Mouse (Mus musculus) right cerebral cortex, adult 18-20 months (tissue): ENCODE measurements around the gene Clec3a.

Experiments used
- DNase-seq: peaks from one replicate; pipeline ENCODE4 v3.0.0; 2022; ENCODE audit warnings: mixed read lengths

The Clec3a gene

DNA sequence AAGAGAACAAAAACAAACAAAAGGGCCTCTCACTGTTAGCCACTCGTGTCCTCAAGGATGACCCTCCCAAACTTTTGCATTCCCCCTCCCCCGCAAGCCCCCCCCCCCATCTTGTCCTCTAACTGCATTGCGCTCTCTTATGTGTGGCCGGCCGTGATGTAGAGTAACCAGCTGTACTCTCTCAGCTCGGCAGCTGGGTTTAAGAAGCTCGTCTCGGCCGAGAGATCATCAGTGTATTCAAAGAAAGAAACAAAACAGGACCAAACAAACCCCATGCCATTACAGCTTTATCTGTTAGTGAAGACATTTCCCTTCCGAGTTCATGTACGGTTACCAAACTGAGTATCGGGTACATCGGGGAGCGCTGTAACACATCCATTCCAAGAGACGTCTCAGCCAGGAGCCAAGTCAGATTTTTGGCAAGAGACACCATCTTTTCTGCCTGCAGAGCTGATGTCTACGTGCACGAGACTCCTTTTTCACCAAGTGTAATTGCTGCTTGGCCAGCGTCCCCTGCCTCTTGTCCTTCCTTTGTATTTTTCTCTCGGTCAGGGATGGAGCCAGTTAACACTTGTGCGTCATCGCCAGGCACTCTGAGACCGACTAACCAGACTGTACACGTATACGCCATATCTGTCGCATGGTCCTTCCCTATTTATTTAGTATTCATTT, 40.4 kb downstream of the Clec3a start:
- no peak for DNase-seq

DNA sequence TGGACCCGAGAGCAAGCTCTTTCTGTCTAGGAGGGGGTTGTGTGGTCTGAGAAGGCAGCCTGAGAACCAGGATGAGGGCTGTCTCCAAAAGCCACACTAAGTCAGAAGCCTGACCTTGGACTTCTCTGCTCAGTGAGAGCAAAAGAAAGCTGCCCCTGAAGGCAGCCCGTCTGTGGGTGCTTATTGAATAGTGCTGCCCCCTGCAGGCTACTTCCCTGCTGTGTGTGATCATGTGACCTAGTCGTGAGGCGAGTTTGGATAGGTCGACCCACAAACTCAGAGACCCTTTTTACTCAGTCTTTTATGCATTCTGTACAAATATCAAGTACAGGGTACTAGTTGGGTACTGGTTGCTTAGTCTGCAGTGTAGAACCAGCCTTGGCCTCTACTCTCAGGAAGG, 42.7 kb downstream of the Clec3a start:
- no peak for DNase-seq

DNA sequence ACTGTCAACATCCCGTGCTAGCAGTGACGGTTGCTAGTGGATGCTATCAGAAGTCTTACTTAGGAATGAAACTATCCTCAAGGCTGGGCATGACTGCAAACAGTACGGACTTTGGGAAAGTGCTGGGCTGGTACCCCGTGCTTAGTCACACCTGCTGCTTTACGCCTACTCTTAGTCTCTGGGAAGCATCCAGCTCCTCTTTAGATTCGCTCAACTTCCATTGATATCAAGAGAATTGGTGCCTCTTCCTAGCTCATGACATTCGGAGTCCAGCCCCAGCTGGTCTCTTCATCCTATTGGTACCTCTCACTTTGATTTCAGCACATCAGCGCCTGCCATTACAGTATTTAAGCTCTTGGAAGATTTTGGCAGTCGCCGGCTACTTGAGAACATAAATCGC, 44.7 kb downstream of the Clec3a start:
- DNase-seq, result no peak

DNA sequence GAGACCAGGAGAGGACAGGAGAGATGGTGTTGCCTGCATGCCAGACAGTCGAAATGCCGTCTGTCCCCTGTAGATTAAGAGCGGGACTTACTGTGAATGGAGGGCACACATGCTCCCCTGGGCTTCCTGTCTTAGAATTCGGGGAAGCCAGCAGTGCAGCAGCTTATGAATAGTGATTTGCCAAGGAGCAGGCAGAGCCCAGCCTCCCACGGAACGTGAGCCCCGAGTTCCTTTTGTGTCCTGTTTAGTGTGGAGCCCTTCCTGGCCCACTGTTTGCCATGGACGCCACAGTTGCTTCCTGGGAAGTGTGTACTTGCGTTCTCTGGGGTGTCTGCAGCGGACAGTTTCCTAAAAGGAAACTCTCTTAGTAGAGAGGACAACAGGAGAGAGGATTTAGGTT, 45.4 kb downstream of the Clec3a start:
- DNase-seq, result no peak

DNA sequence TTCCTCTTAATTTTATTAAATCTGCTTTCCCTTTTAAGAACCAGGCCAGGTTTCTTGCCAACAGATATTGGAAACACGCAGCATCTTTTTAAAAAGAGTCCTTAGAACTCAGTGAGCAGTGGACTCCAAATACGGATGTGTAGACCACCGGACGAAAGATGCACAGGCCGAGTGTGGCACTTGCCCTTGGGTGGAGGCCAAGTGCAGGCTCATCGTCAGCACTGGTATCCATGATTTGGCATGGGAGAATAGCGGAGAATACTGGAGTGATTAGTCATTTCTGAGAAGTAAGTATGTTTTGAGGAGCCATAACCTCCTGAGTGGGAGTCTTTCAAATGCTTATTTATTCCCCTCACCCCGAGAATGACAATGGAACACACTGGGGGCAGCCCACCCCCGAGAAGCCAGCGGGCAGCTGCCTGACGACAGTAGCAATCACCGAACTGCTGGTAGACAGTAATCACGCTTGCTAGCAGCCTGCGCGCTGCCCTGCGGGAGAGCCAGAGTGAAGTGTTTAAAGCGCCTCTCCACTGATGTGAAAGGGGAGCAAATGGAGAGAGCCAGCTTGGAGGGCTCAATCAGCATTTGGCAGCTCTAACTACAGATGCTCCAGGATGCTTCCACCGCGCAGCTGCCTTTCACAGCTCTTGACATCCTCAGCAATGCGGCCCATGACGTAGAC, 50.8 kb downstream of the Clec3a start:
- no peak for DNase-seq

DNA sequence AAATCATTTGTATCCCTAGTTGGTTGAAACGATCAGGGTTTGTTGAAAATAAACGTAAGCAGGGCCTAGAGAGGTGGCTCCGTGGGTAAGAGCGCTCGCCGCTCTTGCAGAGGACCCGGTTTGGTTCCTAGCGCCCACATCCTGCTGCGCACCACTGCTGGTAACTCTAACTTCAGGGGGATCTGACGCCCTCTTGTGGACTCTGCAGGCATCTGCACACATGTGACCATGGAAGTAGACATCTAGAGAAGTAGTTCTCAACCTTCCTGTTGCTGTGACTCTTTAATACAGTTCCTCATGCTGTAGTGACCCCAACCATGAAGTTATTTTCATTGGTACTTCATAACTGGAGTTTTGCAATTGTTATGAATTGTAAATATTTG, 51.3 kb downstream of the Clec3a start:
- no peak for DNase-seq

DNA sequence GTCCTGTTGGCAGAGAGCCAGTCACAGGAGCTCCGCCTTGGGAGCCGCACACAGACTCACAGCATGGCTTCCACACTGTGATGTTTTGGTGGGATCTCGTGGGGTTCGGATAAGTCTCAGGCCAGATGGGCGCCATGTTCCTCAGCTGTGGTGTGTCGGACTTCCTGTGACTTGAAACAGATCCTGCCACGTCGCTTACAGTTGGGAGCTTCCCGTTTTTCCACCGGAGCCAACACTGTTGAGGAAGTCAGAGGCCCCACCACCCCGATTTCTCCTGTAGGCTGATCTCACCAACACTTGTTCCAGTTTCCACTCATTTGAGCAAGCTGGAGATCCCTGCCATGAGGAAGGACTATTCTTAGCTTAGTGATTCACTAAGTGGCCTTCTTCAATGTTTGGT, 55.7 kb downstream of the Clec3a start:
- DNase-seq, result no peak
